Mouse (Mus musculus): ENCODE measurements around the gene Tmem169.

Gene Tmem169

DNA sequence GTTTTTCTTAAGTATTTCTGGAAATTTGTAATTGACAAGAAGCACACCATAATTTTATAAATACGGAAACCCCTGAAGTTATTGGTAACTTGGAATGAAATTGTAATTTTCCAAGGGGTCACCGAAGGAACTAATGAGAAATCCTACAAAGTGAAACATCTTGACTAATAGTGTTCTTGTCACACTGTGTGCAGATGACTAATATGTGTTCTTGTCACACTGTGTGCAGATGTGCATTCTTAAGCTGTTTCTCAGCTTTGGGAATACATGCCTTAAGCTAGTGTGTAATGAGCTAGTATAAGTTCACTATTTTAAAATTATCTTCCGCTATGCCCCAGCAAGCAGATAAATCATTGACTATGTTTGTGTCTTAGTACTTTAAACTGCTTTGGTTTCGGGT is 39.1 kb downstream of the Tmem169 start:
- ATAC-seq (ENCODE audit: low TSS enrichment) = no peak

GRCm38 (mm10) chr1:72326162-72326821 is 42.1 kb downstream of the Tmem169 start:
- no peak for ATAC-seq (ENCODE audit: low TSS enrichment)

GRCm38 (mm10) chr1:72334807-72335206 is 50.6 kb downstream of the Tmem169 start:
- no peak for ATAC-seq (ENCODE audit: low TSS enrichment)

DNA sequence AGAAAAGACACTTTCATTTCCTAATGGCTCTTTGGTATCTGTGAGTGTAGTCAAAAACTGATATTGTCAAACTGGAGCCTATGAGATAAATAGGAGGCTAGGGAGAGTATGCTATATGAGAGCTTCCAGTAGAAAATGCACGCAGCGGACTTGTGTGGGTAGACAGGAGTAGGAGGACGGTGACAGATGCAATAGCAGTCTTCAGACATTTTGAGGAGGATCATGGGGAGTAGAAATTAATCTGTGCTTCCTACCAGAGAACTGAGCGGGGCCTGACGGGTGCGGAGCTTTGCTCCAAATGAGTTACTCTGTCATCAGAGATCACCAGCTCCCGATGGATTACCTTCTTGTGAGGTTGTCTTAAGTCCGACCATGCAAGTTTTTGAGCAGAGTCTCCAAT is 52.6 kb downstream of the Tmem169 start:
- ATAC-seq (ENCODE audit: low TSS enrichment) = peak; percentile 99

GRCm38 (mm10) chr1:72338341-72338740 is 54.2 kb downstream of the Tmem169 start:
- ATAC-seq (ENCODE audit: low TSS enrichment) = no peak

DNA sequence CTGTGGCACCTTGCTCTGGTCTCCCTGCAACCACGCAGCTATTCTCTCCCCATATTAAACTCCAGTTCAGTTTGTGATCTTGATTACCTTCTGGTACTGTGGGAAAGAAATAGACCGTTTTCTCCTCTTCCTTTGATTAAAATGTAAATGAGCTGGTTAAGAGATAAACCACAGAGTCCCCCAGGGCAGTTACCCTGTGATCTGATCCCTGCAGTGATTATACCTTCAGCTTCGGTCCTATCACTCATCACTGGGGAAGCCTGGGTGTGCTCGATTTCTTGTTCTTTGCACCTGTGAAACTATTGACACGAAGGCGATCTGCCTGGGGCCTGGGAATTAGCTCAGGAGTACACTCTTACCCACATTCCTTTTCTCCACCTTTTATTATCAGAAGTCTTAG is 63.7 kb downstream of the Tmem169 start:
- ATAC-seq (ENCODE audit: low TSS enrichment) = no peak

Data from frontal cortex, adult (tissue).